Mouse (Mus musculus) NIH3T3 (cell line): ENCODE results near the gene Oas1e.
"Not testable (repeated sequence)": the region's sequence is repeated elsewhere in the genome, so short reads cannot be mapped to it uniquely, and the experiment has no call there.

Experiments used
- DNase-seq: peaks from one replicate; pipeline ENCODE4 v3.0.0-alpha.2; 2012; ENCODE audit warnings: low read depth

Oas1e gene

DNA sequence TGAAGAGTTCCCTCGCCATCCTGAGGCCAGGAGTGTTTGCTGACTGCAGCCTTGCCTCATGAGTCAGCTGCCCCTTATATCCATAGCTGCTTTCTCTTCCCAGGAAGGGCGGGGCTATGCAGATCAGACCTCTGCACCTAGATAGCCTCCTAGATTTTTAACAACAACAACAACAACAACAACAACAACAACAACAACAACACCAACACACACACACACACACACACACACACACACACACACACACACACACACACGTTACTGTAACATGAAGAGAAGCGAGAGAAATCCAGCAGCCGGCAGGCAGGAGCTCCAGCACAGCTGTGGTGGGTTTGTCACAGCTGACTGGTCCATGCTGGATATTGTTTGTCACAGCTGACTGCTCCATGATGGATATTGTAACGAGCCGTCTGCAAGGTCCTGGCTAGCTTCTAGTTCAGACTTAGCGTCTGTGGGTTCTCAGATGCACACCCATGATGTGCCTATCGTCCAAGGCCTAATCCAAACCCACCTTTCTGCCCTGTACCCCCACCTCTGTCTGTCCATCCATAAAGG is at the start of gene Oas1e:
Gene Oas1e (minus strand): TSS at position 51 of the 555 bp plus-strand sequence.
- not testable (repeated sequence) for DNase-seq

DNA sequence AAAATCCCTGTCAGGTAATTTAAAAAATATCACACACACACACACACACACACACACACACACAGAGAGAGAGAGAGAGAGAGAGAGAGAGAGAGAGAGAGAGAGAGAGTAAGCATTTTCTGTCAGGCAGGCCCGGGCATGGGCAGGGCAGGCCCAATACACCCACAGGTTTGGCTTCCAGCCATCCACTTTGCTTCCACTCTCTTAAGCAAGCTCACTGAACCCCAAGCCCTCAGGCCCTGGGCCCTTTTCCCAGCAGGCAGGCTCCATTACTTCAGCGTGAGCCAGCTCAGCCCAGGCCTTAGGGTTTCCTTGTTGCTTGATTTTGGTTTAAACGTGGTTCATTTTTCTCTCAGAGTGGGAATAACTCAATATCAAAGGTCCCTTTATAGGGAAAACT is 49.4 kb upstream of the Oas1e start:
- peak; percentile 71 for DNase-seq

DNA sequence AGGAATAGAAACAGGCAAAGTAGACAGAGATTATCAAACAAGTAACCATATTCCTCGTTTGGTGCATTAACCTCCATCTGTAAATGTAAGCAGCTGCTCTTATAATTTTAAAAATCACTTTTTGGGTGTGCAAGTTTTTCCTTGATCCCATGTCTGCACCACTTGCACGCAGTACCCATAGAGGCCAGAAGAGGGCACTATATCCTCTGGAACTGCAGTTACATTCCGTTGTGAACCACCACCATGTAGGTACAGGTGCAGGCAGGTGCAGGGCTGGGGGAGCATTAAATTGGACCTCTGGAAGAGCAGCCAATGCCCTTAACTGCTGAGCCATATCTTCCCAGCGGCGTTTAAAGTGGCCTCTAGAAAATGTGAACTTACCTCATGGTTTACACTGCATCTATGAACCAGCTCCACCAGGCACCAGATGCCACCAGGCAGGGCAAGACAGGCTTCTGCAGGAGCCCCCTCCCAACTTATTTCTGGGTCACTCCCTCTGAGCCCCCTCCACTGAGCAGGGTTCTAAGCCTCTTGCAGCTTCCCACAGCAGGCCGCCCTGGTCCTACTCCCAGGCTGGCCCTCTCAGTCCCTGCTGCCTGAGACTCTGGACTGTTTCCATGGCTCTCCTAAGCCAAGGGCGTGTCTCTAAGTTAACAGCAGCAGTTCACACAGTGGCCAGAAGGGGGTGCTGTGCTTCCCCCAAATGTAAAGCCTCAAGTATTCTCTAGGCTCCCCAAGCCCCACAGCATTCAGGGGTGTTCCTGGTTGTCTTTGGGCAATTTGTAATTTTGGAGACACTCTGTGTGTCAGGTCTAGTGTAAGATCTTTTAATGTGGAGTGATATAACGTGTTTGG is 41.6 kb upstream of the Oas1e start:
- peak; percentile 58 for DNase-seq

DNA sequence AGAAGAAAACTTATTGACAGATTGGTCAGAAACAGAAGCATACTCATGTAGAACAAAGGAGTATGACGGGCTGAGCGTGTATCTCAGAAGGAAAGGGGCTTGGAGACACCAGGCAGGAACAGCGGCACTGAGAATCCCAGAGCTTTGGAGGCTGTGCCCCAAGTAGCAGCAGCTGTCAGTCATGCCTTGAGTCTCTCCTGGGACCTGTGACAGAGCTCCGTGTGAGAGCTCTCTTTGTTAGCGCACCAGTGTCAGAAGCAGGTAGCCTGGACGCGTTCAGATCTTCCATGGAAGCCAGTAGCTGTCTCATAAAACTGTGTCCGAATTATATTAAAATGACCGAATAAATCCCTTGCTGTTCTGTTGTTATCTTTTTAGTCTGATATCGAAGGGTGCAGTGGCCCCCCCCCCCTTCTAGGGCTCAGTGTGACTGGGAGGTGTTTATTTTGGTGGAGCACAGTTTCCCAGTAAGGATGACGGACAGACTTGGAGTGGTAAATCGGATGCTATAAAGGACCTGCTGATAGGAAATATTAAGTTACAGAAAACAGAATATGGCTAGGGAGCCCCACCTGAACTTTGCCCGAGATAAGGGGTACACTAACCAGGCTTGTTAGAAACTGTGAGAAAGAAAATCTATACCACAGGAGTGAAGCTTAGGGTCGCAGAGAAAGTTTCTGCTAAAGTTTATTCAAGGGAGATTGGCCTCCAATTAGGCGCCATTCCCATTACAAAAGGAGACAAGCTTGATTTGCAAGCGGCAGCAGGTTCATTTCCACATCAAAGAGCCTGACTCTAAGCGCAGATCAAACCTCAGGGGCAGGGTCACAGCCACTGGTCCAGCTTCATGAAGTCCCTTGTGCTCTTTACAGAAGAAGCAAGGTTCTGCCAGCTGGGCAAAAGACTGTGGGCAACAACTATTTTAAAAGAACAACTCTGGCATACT is 38.3 kb upstream of the Oas1e start:
- DNase-seq = no peak

DNA sequence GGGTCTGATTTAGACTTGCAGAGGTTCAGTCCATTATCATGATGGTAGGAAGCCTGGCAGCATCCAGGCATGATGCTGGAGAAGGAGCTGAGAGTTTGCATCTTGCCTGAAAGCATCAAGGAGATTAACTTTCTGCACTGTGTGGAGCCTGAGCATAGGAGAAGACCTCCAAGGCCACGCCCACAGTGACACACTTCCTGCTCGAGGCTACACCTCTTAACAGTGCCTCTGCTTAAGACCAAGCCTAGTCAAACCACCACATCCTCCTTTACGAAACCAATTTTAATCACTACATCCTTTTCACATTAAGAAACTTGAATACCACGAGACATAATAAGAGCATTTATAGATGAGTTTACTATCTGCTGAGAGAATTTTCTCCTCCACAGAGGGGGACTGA is 35.7 kb upstream of the Oas1e start:
- no peak for DNase-seq

DNA sequence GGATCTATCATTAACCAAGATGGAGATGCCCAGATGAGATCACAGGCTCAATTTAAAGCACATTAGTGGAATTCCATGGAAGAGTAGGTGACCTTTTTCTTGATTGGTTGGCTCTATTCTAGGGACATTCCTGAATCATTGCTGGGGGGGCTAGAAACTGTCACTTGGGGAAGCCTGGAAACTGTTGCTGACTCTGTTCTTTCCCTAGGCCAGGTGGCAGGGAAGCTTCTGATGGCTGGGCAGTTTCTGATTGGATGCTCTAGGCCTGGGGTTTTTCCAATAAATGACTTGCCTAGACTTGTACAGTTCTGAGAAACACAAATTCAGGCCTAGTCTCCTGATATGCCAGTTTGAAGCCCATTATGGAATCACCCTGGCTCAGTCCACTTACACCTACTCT is 23.7 kb upstream of the Oas1e start:
- no peak for DNase-seq

DNA sequence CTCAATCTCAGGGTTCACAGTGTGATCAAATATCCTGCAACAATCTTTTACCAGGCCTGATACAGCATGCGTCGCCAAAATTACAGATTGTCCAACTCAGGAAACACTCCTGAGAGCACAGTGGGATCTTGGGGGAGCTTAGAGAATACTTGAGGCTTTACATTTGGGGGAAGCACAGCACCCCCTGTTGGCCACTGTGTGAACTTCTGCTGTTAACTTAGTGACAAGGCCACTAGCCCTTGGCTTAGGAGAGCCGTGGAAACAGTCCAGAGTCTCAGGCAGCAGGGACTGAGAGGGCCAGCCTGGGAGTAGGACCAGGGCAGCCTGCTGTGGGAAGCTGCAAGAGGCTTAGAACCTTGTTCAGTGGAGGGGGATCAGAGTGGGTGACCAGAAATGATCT is 20.6 kb upstream of the Oas1e start:
- peak; percentile 33 for DNase-seq

DNA sequence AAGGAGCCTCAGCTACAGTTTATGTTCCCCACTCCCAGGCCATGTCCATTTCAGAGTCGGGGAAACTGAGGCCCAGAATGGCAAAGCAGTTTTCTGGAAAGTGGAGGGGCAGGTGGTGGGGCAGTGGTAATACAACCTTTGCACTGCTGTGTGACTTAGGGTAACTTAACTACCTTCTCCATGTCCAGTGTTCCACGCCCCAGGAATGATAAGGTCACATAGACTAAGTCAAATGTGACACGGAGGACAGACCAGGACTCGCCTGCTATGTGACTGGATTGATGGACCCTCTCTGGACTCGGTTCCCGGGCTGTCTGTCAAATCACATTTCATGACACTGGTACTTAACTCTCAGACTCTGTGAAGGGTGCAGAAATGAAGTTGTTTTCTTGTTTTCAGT is 17.7 kb upstream of the Oas1e start:
- DNase-seq = no peak

DNA sequence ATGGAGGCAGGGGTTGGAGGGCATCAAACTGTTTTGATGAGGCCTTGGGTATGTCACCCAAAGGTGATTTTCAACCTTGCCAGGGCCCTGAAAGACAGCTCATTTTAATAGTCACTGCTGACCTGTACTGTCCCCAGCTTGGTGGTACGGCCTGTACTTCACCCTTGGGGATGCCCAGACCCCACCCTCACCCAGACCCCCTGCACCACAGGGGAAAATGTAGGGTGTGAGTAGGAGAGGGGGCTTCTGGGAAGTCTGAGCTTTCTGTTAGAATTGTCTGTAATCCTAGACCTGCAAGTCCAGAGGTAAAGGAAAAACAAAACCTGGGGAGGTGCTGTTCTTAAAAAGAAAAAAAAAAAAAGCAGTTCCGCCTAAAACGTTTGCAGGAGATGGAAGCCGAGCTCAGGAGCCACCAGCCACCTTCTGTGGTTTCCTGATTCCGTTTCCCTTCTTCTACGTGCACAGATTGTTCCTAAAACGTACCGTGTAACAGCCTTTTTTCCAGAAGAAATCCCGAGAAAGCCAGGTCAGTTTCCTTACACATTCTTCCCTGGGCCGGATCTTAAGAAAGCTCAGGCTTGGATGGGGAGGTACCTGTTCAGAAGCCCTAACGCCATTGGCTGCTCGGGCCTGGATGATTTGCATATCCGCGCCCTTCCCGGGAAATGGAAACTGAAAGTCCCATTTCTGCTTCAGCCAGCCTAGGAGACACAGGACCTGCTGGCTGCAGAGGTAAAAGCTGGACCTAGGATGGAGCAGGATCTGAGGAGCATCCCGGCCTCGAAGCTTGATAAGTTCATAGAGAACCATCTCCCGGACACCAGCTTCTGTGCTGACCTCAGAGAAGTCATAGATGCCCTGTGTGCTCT is 16.9 kb upstream of the Oas1e start, which contains the start of gene Oas1c:
Gene Oas1c (minus strand): TSS at position 564 of the 869 bp plus-strand sequence.
- DNase-seq = peak; percentile 92

DNA sequence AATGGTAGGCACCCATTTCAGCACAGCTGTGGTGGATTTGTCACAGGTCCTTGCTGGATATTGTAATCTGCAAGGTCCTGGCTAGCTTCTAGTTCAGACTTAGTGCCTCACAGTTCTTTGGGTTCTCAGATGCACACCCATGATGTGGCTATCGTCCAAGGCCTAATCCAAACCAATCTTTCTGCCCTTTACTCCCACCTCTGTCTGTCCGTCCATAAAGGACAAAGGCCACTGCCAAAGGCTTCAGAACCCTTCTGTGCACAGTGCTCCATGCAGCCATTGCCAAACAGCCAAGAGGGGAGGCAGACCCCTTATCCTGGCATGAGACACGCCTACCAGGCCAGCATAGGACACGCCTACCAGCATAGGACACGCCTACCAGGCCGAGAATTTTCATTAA is 13.8 kb upstream of the Oas1e start:
- no peak for DNase-seq

DNA sequence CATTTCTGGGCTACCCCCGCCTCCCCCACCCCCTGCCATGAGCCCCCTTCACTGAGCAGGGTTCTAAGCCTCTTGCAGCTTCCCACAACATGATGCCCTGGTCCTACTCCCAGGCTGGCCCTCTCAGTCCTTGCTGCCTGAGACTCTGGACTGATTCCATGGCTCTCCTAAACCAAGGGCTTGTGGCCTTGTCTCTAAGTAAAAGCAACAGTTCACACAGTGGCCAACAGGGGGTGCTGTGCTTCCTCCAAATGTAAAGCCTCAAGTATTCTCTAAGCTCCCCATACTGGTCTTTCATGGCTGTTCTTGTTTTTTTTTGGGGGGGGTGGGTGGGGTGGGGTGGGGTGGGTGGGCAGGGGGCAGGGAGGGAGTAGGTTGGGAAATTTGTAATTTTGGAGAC is 11.1 kb upstream of the Oas1e start:
- peak; percentile 78 for DNase-seq

DNA sequence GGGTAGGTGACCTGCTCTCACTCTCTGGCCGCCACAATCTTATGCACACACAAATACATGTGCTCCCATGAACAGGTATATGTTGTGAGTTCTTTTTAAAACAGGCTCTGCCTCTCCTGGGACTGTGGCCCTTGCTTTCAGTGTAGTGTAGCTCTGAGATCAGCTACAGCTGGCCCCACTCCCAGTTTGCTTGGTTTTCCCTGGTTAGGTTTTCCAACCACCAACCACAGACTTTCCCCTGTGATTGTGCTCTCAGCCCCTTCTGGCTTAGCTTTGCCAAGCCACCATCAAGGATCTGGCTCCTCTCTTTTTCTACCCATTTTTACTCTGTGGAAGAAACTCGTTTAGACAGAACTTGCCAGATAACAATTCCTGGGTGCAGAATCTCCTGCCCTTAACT is 8.3 kb upstream of the Oas1e start:
- no peak for DNase-seq

DNA sequence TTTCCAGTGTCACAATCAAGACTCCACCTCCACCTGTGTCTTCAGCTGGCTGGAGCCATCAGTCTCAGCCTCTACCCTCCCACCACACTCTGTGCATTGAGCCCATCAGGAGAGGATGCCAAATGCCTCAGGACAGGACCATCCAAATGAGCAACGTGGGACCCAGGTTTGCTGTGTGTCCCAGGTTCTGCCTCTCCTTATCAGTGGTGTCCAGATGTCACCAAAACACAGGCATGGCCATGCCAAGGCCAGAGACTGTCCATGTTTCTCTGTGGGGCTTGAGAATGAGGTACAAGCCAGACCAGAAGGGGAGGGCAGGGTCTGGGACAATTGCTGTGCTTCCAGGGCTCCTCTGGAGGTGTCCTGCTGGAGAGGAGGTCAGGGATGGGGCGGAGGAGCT is 3.6 kb upstream of the Oas1e start:
- DNase-seq = not testable (repeated sequence)

DNA sequence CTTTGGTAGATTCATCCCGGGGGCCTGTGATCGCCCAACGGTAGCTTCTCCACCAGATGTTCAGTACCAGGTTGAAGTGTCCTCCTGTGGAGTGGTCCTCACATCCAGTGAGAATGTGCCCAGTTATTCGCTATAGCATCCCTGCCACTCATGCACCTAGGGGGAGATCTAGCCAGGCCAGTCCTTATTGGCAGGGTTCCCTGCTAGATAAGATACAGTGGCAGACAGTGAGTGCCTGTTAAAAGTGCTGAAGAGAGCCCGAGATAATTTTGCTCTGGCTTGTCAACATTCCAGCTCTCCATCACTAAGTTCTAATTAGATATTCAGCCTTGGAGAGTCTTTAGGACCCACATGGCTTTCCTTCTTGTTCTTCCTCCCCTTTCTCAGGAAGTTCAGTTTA is 2.8 kb upstream of the Oas1e start:
- not testable (repeated sequence) for DNase-seq

DNA sequence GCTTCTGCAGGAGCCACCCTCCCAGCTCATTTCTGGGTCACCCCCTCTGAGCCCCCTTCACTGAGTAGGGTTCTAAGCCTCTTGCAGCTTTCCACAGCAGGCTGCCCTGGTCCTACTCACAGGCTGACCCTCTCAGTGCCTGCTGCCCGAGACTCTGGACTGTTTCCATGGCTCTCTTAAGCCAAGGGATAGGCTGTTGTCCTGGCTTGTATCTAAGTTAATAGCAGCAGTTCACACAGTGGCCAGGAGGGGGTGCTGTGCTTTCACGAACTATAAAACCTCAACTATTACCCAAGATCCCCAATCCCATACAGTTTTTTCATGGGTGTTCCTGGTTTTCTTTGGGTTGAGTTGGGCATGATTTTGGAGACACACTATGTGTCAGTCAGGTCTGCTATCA is 2.3 kb downstream of the Oas1e start:
- peak; percentile 73 for DNase-seq

DNA sequence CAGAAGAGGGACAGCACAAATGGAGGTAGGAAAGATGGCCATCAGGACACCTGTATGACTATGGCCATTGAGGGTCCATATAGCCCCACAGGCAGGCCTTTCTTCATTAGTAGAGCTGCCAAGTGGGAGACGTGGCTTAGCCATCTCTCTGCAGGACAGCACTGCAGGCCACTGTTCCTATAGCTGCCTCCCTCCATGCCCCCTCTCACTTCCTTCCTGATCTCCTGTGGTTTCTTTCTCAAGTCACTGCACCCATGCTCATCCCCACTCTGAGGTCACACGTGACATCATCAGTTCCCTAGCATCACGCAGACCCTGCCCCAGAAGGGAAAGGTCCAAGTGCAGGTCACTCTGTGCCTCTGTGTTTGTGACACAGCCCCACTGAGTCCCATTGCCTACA is 8.3 kb downstream of the Oas1e start:
- DNase-seq = no peak

DNA sequence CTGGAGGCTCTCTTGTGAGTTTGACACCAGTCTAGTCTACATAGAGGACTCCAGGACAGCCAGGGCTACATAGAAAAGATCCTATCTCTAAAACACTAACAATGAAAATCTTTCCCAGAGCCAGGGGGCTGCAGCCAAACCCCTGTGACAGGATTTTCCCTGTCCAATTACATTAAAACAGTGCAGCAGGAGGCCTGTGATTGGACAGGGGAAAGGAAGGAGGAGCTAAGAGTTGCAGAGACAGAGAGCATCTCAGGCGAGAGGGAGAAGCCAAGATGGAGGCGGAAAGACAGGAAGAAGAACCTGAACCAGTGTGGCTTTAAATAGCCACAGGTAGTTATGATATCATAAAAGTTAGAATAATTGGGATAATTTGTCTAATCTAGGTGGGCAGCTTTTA is 12.9 kb downstream of the Oas1e start:
- no peak for DNase-seq

DNA sequence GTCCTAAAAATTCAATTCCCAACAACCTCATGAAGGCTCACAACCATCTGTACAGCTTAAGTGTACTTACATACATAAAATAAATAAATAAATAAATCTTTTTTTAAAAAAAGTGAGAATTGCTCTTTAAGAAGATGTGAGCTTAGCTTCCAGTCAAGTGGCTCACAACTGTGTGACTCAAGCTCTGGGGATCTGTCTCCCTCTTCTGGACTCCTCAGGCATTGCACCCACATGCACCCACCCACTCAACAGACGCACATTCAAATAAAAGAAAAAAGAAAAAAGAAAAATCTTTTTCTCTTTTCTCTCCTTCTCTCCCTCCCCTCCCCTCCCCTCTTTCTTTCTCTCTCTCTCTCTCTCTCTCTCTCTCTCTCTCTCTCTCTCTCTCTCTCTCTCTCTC is 13.7 kb downstream of the Oas1e start:
- DNase-seq = peak; percentile 16

DNA sequence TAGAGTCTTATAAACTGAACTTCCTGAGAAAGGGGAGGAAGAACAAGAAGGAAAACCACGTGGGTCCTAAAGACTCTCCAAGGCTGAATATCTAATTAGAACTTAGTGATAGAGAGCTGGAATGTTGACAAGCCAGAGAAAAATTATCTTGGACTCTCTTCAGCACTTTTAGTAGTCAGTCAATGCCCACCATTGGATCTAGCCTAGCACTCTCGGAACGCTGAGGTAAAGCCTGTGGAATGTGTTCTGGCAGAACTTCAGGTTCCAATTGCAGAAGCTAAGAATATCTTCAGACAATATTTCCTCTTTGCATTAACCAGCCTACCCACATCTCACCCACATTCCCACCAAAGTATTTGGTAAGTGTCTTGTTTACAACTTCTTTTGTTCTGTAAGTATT is 15.4 kb downstream of the Oas1e start:
- peak; percentile 65 for DNase-seq

DNA sequence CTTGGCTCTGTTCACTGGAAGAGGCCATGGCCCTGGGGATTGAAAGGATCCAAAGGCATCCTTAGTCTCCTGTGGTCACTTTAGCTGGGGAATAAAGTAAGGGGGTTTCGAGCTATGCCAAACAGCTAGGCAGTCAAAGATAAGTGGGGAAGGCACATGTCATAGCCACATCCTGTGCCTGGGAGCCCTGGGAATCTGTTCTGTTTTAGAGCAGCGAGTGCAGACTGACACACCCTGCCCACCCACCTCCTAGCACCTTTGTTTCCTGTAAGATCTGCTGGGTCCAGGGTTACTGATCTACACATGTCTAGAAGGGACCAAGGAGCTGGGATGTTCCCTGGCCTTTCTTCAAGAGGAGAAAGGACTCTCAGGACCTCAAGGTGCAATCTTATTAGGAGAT is 16.4 kb downstream of the Oas1e start:
- no peak for DNase-seq

DNA sequence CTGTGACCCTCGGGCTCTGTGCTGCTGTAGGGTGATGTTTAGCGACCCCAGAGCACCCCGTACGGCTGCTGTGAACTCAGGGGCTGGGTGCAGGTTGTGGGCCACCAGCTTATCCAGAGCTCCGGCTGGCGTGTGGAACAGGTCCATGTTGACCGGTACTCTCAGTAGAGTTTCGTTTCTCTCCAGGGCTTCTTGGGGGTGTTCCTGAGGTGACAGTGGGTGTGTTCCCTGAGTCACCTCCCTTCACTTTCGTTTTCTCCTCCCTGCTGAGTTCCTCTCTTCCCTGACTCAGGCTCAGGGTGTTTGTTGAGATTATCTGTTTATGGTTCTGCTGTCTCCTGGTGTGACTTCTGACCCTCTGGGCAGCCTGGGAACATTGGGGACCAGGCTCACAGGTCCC is 17.9 kb downstream of the Oas1e start, which contains the start of gene Oas3:
Gene Oas3 (minus strand): TSS at position 184 of the 400 bp plus-strand sequence.
- no peak for DNase-seq

DNA sequence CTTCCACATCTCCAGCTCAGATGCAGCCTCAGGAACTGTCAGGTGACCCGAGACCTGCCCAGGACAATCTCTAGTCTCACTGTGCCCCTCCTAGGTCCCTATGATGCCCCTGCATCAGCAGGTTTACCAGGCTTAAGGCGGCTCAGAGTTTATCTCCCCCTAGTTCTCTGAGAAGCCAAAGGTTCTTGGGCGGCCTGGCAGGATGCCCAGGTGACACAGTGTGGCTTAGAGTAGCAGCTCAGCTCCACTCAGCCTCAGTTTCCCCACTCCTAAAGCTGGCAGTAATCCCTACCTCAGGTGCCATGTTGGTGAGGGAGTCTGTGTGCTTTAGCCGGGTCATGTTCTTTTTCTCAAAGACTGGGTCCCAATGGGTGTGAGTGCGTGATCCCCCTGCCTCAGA is 18.5 kb downstream of the Oas1e start:
- no peak for DNase-seq
